Mouse (Mus musculus) cerebellum, postnatal 36 days (tissue): ENCODE measurements around the gene Mphosph6.
A peak's percentile ranks its signal among the peaks of the same experiment; 100 is the strongest.

ENCODE experiments used
- DNase-seq, 2 experiments: peaks; one replicate each; pipeline ENCODE4 v3.0.0; 2021 to 2022; ENCODE audit warnings: mixed read lengths in 2 of 2

Mphosph6 gene

DNA sequence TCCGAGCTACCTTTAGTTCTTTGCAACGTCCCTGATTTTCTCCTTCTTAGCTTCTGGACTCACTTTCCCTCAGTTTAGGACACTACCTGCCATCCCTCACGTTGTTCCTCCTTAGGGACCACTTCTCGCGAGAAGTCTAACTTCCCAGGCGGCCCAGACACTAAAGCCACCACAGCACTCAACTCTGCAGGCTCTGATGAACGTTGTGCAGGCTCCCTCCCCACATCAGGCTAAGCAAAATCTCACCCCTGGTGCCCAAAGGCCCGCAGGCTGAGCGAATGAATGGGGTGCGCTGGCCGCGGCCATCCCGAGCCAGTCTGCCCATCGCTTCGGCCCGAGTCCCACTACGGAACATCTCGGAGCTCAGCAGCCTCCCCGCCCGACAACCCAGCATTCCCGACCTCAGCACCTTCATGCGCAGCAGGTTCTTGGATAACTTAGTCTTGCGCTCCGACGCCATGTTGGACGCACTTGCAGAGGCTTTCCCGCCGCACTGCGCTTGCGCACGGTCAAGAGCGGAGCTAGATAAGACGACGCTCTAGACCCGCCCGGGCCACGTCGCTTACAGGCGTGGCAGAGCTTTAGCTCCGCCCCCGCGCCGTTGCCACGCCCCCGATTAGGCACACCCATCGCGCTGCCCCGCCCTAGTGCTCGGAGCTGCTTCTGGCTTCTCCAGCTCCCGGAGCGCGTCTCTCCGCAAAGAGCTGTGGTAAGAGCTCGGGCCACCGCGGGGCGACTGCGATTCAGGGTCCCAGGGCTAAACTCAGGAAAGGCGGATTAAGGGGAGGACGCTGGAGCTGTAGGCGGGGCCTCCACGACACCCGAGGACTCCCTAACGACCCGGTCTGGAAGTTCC is at the start of gene Mphosph6:
Mphosph6 (minus strand) TSS at position 501 of the 856 bp plus-strand sequence.
- DNase-seq: peak; percentile 96 to 97

DNA sequence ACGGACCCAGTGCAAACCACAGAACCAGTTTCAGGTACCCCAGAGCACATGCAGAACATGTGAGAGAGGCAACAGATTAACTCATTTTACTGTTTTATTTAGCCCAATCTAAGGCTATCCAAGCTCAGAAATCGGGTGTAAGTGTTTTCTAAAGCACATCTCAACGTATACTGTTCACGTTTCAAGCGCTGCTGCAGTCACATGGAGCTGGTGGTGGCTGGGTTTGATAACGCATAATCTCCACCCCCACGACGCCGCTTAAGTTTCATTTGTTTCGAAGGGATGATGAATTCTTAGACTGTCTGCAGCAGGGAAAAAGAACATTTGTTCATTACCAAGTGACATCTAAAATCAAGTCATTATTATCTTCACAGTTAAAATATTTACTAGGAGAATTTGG is 48.7 kb upstream of the Mphosph6 start:
- DNase-seq: no peak

DNA sequence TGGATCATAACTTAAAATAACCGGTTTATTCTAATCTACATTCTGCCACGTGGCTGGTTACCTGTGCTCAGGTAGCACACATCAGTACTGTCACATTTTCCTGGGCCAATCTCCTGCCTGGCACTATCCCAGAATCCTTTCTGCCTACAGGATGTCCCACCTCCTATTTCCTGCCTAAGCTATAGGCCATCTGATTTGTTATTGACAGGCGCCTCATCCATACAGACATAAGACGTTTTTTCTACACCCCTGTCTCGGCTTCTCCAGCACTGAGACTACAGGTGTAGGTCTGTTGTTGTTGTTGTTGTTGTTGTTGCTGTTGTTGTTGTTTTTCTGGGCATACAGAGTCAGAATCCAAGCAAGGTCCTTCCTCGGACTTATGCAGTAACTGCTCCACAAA is 46.1 kb upstream of the Mphosph6 start:
- DNase-seq: no peak

DNA sequence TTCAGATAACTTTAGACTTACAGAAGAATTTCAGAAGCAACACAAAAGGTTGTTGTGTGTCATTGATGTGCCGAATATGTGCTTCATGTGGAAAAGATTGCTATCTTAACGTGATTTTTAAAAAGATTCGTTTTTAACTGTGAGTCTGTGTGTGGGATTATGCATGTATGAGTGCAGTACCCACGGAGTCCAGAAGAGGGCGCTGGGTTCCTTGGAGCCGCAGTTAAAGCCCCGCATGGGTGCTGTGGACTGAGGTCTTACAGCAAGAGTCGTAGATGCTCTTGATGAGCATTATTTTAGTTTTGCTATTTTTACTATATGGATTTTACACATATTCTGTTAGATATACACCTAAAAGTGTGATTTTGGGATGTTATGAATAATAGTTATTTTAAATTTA is 42.0 kb upstream of the Mphosph6 start:
- no peak for DNase-seq

DNA sequence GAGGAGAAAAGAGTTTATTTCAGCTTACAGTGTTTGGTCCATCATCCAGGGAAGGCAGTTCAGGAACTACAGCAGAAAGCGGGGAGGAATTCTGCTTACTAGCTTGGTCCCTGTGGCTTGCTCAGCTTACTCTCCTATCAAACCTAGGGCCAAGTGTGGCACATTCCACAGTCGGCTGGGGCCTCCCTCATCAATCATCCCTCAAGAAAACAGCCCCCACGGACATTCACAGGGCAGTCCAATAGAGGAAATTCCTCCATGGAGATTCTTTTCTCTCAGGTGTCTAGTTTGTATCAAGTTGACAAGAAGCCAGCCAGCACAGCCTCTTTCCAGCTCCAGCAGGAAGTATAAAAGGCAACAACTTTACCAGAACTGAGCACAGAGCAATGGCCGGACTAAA is 11.8 kb upstream of the Mphosph6 start:
- DNase-seq: no peak

DNA sequence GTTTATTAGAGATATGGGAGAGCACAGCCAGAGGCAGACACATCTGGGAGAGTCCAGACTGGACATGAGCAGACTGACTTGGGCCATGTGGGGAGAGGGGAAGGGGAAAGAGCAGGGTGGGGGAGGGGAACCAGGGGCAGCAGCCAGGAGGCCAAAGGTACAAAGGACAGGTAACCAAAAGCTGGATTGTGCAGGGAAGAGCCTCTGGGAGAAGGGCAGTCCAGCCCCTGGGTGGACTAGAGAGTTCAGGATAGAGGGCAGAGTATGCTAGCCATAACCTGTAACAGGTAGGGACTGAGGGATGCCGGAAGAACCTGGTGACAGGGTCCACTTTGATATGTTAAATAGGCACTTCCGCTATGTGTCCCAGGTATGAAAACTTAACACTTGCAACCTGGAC is 8.9 kb upstream of the Mphosph6 start:
- no peak for DNase-seq

DNA sequence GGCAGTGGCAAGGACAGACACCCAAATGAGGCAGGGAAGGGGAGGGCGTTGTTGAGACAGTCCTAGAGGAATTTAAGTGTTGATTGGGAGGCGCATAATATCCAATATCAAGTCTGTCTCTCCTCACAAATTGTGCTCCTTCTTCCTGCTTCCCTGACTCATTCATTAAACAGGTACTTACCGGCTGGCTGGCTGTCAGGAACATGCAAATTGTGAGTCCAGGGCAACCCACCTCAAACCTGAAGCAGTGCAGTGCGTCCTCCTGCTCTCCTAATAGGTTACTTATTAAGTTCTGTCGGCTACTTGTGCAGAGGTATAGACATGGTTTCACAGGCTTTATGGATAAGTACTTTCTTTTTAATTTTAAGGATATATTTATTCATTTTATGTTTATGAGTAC is 3.7 kb upstream of the Mphosph6 start:
- no peak for DNase-seq

DNA sequence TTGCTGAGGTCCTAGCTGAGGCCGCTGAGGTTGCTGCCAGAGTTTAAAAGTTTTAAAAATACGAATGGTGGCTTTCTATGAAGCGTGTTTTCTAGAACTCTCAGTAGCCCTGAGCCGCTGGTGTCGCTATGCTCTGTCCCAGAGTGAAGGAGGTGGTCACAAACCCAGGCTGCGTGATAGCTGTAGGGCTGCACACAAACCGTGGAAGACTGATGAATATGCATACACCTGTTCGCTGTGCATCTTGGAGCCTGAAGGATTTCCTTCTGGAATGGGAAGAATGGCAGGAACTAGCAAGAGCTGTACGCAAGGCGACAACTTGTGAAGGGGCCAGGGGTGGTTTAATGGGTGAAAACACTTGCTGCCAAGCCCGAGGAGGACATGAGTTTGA is 551 bp upstream of the Mphosph6 start:
- no peak for DNase-seq

DNA sequence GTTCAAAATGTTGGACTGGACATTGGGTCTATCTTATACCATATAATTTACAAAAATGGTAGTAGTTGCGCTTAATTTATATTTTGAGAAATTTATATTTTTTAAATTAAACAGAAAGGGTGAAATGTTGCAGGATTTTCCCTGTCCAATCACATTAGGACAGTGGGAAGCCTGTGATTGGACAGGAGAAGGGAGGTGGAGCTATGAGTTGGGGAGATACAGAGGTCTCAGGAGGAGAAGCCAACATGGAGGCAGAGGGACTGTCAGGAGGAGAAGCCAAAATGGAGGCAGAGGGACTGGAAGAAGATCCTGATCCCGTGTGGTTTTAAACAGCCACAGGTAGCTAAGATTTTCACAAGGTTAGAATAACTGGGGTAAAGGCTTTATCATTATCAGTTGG is 3.7 kb downstream of the Mphosph6 start:
- no peak for DNase-seq

DNA sequence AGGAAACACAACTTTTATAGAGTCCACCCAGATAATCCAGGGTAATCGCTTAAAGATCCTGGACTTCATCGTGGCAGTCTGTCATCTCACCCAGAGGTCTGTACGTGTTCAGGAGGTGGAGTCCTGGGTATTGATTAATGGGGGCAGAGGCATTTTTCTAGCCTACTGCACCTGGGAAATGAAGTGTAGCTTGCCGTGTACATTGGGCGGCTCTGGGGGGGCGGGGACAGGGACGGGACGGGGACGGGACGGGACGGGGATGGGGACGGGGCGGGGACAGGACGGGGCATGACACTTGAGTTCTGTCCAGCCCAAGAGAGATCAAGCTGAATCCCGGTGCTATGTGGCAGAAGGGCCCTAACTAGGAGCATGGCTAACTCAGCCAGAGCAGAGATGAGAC is 5.3 kb downstream of the Mphosph6 start:
- DNase-seq: no peak

DNA sequence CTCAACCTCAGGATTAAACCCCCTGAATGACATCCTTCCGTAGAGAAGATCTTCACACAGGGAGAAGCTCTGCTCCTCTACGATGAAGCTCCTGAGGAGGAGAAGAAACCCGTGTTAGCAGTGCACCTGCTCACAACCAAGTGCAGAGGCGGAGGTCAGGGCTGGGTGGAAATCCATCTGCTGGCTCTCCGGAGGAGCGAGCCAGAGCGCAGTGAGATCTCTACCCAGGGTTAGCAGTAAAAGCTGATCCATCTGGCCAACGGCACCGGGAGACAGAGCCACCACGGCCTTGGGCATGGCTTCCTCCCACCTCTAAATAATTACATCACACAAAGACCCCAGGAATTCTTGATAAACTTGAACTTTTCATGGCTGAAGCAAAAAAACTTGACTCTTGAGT is 7.2 kb downstream of the Mphosph6 start:
- DNase-seq: peak; percentile 43 to 64

DNA sequence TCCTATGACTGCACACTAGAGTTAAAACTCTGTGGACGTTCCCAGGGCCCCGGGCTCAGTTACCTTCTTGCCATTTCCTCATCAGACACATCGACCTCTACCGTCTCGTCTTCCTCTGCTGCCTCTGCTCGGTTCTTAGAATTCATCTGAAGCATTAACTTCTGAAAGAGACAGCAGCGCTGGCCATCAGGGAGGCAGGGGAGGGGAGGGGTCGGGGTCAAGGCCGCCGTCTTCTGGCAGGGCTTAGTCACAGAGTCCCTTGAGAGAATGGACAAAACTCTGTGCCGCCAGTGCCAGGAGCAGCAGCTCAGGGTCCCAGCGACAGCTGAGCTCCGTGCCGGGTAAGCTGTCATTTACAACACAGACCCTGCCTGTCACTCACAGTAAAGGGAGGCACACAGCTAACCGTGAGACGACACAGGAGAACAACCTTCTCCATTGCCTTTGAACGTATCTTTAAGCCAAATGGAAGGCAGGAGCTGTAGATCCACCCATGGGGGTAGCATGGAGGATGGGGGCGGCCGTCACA is 9.1 kb downstream of the Mphosph6 start:
- no peak for DNase-seq

DNA sequence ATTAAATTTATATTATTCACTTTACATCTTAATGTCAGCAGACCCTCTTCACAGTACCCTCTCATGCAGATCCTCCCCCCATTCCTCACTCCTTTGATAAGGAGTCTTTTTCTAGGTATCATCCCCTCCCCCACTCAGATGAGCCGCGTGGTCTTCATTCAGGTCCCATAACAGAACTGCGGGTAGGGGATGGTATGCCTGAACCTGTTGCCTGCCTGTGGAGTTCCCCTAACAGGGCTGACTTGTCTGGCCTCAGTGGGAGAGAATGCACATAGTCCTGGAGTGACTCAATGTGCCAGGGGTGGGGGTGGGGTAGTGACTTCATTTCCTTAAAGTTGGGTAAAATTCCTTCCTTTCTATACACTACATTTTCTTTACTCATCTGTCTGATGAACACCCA is 15.3 kb downstream of the Mphosph6 start:
- no peak for DNase-seq

DNA sequence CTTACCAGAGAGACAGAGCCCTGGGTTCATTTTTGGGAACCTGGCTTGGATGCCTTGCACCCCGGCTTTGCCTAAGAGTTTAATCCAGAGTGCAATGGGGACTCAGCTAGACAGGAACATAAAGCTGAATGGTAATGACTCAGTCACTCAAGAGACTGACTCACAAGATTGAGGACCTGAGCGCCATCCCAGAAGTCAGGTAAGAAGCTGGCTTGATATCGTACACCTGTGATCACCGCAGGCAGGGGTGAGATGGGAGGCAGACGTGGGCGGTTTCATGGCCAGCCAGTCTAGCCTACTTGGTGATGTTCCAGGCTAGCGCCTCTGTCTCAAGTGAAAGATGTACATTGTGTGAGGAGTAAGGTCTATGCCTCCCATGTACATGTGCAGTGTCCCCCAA is 18.7 kb downstream of the Mphosph6 start:
- no peak for DNase-seq

DNA sequence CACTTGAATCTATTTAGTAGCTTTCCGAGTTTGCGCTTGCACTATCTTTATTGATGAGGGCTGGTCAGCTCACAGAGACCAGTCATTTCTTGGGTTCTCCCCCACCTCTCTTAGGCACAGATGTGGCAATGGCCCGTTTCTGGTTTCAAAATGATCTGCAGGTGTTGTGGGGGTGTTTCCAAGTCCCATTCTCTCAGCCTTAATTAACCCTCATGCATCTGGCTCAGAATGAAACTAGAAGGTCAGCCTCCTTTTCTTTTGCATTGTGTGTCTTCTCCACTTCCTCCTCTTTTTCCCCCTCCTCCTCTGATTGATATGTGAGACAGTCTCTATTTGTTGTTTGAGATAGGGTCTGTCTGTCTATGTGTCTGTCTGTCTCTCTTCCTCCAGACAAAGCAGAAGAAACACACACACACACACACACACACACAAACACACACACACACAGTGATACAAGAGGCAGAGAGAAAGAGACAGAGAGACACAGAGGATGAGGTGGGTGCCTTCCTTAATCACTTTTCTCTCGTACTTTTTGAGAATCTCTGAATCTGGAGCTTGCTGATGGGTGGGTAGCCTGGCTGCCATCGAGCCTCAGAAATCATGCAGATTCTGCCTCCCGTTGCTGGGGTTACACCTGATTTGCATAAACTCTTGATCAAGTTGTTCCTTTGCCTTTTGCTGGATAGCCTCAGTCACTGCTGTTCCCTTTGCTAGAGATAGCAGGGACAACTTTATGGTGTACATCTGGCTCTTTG is 20.2 kb downstream of the Mphosph6 start:
- no peak for DNase-seq

DNA sequence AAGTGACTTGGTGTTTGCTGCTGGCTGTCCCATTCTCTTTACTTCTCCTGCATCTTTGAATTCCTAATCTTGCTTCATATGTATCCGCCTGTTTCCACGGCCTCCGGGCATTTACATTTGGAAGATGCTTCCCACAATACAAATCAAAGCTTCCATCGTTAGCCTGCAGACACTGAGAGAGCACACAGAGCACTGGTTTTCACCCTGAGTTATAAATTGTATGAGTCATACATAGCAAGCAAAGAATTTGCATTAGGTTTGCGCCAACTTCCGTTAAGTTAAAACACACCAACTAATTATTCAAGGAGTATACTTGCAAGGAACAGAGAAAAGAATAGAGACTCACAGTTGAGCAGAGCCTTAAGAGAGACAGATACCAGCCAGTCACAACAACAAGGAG is 22.4 kb downstream of the Mphosph6 start:
- no peak for DNase-seq

DNA sequence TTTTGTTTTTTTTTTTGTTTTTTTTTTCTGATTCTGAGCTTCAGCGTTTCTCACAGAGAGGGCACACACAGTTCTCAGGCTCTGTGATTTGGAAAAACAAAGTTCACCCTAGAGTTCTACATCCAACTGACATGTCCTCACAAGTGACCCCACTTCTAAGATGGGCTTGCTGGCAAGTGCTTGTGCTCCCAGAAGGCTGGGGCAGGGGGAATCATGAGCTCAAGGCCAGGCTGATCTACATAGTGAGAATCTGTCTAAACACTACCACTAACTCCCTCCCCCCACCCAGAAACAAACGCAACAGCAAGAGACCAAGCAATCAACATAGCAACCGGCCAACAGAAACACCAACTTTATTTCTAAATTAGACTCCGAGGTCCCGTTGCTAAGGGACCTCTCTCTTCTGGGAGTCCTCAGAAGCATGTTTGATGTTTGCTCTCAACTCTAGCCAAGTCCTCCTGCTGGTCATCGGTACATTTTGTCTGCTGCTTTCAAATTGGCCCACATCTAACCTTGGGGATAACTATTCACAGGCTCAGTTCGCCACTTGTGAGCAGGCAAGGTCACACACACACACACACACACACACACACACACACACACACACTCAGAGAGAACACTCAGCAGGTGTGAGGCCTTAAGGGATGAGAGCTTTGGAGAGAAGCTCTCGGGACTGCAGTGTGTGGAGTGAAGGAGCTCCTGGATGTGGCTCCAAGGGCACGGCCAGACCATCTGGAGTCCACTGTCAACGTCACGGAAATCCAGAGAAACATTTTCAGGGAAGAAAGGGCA is 23.0 kb downstream of the Mphosph6 start:
- DNase-seq: no peak

DNA sequence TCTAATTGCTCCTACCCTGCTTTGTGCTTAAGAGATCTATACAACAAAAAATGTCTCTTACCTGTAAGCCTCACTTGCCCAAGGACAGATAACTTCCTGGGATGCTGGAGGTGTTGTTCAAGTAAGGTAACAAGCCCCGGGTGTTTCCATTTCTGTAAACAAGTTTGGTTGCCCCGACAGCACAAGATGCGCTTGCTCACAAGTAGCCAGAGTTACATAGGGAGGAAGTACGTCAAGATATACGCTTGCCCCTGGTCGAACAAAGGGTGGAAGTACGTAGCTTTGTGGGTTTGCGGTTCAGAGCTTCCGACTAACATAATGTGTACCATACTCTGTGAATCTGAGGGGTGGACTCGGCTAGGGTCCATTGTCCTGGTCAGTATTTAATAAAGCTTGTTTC is 25.7 kb downstream of the Mphosph6 start:
- DNase-seq: no peak

DNA sequence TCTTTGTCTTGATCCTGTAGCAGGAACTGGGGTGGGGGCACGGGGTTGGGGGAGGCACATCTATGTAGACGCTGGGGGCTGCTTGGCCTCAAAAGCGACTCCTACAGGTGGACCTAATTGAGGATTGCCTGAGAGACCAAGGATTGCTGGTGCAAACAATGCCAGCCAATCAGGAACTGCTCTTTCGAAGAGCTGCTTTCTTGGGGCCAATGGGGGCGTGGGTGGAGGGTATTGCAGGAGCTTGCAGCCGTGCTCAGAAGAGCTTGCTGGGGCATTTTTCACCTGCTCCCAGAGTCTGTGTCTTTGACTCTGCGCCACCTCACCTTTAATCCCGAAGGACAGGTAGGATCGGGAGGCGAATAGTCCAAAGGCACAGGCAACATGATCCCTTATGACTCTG is 26.1 kb downstream of the Mphosph6 start:
- DNase-seq: no peak

DNA sequence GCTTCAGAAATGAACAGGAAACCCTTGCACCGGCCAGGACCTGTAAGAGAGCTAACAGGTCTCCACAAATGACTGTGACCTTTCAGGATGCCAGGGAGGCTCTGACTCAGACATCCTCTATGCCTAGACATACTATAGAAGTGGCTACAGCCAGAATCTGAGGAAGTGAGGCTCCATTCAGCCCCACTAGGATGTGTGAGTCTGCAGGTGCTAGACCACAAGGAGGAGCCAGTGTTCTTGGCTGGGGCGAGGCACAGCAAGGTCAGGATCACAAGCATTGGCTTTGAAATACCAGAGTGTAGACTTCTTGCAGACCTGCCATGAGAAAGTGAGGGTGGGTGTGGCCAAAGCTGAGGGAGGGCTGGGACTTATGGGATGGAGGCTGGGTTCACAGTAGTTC is 29.1 kb downstream of the Mphosph6 start:
- DNase-seq: no peak

DNA sequence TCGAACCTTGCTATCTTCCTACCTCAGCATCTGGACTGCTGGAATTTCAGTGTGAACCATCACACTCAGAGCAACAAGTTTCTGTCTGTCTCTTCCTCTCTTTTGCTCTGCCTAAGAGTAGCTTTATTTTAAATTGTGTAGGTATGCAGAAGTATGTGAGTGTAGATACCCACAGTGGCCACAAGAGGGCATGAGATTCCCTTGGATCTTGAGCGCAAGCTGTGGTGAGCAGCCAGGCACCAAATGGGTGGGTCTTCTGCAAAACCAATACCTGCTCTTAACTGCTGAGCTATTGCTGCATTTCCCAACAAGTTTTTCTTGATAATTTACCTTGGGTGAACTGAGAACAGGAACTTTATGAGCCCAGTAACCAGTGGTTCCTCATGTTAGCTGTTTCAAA is 29.6 kb downstream of the Mphosph6 start:
- DNase-seq: no peak

DNA sequence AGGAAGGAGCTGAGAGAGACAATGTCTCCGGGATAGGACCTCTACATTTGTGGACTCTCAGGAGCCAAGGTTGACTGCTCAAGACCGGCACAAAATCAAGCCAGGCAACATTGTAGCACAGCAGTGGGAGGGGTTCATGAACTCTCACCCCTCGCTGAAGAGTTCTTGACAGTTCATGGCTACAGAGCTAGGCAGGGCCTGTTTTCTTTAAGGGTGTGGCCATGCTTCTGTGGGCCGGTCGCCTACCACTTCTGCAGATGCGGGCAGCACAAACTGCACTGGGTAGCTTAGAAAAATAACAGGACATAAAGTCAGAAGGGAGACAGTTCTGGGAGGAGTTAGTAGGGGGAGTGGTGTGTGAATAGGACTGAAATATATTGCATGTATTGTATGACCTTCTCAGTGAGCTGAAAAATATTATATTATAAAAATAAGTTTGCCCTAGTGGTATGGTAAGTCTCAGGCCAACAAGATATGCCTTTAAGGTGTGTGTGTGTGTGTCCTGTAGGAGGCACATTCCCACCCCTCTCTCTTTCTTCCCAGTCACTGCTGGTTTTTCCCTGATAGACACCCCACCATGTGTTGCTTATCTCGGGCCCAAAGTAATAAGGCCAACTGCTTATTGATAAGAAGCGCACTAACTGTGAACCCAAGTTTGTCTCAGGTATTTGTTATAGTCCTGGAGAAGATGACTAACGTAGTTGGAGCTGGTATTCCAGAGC is 30.5 kb downstream of the Mphosph6 start:
- DNase-seq: no peak

DNA sequence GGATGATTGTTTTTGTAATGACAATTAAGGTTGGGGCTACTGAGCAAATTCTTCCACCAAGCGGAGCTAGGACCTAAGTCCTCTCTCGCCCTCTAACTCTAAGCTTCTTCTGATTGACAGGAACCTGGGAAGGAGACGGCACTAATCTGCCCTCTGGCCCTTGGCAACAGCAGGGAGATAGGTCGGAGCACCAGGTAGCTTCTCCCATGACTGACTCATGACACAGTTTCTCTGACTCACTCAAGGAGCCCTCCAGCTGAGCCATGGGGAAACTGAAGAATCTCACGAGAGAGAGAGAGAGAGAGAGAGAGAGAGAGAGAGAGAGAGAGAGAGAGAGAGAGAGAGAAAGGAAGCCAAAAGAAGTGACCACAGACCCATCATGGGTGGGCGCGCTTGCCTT is 32.8 kb downstream of the Mphosph6 start:
- no peak for DNase-seq
